Mouse (Mus musculus): Measurements from ENCODE around the gene Azin2.

Azin2 gene

GRCm38 (mm10) chr4:128962029-128962925 lies at the start of gene Azin2:
Gene Azin2 (minus strand): TSS chr4:128962442.
- peak; percentile 99 for DNase-seq

DNA sequence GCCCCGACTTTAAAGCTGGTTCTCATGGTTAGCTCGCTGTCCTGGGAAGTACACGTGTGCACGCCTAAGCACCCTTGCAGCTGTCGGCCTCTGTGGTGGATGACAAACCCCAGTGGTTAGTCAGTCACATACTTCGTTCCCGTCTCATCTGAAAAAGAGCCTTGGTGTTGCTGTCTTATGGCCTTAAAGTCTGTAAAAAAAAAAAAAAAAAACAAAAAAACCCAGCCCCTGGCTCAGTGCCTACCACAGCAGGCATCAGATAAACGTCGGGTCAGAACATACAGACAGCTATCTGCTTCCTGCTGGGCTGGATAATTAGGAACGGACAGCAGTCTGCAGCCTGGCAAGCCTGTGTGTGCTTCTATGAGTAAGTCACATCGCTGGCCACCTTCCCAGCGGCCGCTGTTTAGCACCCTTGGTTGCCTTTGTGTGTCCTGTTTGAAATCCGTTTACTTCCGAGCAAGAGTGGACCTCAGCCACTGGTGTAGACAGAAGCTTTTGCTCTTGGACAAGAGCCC lies 49.4 kb upstream of the Azin2 start:
- peak; percentile 78 to 88 for DNase-seq

DNA sequence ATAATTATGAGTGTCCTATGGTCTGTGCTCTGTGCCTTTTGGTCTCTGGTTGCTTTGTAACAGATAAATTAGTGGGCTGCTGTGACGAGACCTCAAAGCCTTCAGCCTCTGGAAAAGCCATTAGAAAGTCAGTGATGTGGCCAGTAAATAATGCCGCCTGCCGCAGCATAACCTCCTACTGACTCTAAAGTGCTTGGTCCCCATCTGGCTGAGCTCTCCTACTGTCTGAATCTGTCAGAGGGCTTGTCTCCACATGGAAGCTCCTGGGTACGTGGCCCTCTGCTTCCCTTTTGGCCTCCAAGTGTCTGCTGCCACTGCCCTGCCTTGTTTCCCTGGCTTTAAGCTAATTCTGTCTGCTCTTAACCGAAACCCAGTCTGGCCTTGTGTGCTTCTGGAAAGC lies 47.3 kb upstream of the Azin2 start:
- no peak for DNase-seq

DNA sequence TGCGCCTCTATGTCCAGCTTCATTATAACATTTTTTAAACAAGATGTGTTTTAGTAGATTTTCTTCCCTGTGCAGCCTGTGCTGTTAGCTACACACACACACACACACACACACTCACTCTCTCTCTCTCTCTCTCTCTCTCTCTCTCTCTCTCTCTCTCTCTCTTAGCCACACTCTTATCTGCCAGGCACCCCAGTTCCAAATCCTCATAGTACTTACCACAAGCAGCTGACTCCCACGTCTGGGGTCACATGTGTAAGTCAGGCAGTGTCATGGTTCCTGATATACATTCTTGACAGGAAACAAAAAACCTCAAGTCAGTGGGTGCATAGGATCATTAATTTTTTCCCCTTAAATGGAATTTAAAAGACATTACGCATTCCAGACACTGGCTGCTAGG lies 46.4 kb upstream of the Azin2 start:
- no peak for DNase-seq

DNA sequence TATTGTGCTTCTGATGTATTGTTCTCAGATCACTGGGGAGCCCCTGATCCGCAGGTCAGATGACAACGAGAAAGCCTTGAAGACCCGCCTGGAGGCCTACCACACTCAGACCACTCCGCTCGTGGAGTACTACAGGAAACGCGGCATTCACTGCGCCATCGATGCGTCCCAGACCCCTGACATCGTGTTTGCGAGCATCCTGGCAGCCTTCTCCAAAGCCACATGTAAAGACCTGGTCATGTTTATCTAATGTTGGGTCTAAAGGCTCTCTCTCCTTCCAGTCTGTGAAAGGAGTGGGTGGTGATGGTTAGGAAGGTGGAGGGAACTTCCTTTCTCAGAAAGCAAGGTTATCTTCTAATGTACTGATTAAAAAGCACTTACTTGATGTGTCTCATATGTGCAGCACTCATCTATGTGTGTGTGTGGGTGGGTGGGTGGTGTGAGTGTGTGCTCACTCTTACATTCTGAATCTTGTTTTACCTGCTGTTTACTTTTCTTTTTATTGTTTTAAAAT lies 45.8 kb upstream of the Azin2 start:
- no peak for DNase-seq

DNA sequence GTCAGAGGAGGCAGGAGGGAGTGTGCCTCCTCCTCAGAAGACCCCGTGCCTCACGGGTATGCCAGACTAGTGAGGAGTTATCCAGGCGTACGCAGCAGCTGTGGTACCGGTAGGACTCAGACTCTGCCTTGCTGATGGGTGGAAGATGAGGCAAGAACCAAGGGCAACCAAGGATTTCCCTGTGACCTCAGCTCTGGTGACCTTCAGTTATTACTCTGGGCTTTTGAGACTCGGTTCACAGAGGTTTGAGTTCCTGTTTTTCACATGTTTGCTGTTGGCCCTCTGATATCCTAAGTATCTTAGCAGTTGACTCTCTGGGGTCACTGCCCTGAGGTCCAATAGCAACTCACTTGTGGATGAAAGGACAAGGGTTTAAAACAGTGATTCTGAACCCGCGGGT lies 41.5 kb upstream of the Azin2 start:
- DNase-seq = no peak

DNA sequence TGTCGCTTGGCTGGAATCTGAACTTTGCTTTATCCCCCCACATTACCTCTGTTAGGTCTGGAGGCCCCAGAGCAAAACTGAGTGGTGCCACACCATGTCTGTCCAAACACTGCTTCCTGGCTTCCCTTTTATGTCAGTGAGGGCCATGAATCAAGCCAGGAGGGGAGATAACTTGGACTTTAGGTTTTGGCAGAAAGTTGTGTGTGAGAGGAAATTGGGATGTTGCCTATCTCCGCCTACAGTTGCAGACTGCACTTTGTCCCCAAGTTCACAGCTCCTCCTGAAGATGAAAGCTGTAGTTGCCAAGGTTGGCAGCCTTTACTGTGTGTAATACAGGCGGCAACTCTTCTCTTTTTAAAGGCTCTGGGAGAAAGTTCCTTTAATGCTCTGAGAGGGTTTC lies 38.5 kb upstream of the Azin2 start:
- DNase-seq = no peak

DNA sequence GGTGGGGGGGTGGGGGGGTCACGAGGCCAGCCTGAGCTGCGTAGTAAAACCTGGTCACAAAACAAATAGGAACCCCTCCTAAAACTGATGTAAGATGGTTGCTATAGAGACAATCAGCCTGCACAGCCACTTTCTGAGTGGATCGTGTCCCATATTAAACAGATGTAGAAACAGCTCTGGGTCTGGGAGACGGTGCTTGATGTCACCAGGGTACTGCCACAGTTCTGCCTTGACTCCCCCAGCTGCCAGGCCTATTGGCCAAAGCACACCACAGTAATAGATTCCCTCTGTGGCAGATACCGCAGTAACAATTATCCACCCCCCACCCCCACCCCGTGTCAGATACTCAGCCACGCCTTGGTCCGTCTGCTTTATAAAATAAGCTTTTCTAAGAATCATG lies 36.2 kb upstream of the Azin2 start:
- no peak for DNase-seq

DNA sequence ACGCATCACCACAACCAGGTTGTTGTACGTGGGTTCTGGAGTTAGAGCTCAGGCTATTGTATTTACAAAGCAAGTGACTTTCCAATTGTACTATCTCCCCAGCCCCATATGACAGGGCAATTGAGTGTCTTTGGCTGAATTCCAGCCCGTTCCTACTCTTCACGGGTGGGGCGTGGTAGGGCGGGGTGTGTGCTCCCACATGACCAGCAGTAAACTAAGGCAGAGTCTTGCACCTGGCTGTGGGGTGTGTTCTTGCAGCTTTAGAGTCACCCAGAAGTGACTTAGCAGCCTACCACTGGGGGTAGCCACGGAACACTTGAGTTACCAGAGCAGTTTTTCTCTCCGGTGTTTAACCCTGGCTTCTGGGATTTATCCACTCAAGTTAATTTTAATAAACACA lies 35.0 kb upstream of the Azin2 start:
- no peak for DNase-seq

DNA sequence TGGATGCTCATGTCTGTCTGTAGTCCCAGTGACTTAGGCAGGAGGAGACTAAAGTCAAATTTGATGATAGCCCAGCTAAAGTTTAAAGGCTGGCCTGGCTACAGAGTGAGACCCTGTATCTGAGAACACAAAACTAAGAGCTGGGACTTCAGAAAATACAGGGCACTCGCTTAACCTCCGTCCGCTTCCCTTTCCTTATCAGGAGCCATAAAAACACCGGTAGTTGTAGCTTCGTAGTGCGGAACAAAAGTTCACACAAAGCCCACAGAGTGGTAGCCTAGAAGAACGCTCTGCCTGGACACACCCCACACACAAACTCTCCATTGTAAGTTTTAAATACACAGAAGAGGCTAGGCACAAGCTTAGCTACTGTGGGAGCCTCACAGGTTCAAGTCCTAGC lies 33.0 kb upstream of the Azin2 start:
- no peak for DNase-seq

DNA sequence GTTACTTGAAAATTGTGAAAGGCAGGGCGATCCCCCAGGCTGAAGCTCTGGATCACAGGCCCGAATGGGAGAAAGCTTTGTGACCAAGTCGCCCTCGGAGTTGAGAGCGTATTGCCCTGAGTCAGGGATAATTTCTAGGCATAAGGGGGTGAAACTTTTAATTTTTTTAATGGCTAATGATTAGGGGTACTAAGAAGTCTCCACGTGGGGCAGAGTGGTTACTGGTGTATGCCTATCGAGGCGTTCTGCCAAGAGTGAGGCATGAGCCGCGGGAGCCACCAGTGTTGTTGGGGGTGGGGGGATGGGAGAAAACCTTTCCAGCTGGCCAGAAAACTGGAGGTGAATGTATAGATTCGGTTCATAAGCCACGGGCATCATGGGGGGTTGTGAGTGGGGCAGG lies 31.4 kb upstream of the Azin2 start:
- peak; percentile 51 to 52 for DNase-seq

- peak; percentile 96 to 97 for DNase-seq
Observed at GRCm38 (mm10) chr4:128993025-128993662, 30.9 kb upstream of the Azin2 start.

DNA sequence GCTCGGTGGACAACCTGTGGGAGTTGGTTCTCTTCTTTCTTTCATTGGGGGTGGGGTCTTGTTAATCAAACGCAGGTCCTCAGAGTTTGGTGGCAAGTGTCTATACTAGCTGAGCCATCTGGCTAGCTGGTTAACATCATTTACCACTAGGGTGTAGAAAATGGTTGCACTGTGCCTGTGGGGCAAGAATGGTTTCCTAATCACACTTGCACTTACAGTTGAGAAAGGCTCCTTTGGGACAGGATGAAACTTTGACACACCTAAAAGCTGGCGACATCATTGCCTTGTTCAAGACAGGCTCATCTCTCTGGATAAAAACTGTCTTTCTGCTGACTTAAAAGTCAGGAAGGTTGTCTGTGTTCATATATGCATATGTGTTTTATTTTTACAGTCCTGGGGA lies 29.9 kb upstream of the Azin2 start:
- no peak for DNase-seq

DNA sequence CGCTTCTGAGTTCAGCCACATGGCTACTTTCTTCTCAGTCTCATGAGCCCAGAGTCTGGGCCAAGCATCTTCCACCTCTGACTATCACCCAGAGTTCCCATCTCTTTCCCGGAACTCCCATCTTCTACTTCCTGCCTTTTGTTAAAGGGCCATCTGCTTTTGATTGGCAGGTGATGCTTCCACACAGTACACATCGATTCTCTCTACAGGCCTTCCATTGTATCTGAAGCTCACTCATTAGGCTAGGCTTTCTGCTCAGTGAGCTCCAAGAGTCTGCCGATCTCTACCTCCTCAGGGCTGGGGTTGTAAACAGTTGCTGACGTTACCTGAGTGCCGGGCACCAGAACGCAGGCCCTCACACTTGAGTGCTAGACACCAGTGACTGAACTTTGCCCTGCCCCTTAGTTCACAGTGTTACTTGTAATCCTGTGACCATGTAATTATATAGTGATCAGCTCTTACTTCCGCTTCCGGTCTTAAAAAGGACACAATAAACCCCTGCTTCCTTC lies 29.3 kb upstream of the Azin2 start, which contains the start of gene Ak2:
Gene Ak2, plus strand, starts transcription at position 459 of the 509 bp plus-strand sequence.
- DNase-seq = no peak

- DNase-seq = no peak
Observed at GRCm38 (mm10) chr4:128989678-128990077, 27.4 kb upstream of the Azin2 start.

GRCm38 (mm10) chr4:128988911-128989310 lies 26.7 kb upstream of the Azin2 start:
- DNase-seq = no peak

DNA sequence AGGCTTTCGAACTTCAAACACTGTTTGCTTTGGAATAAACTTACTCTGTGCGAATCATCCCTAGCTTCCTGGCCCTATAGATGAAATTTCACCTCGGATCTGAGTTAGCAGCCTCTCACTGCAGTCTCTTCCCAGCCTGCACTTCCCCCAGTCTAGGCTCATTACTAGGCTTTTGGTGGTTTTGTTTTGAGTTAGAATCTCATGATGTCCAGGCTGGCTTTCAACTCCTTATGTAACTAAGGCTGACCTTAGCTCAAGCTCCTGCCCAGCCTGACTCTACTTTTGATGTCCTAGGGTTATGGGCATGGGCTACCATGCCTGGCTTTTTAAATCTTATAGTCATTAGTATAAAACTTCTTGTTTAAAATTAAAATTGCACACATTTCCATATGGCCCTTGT lies 22.4 kb upstream of the Azin2 start:
- no peak for DNase-seq

DNA sequence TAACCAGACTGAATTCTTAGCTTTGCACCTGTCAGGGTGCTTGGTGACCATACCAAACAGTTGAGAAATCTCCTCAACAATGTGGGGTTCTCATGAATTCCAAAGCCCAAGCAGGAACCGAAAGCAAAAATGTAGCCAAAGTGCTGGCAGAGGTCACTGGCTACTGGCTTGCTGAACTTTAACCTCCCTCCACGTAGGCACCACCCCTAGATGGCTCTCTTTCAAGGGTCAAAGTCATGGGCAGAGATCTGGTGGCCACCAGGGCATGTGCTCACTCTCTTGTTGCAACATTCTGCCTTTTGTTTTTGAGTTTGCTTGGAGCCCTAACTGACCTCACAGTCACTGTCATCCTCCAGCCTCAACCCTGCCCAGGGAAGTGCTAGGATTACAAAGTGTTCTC lies 21.4 kb upstream of the Azin2 start:
- DNase-seq = no peak

GRCm38 (mm10) chr4:128983151-128983550 lies 20.9 kb upstream of the Azin2 start:
- DNase-seq = no peak

GRCm38 (mm10) chr4:128981833-128982180 lies 19.6 kb upstream of the Azin2 start:
- DNase-seq = no peak

DNA sequence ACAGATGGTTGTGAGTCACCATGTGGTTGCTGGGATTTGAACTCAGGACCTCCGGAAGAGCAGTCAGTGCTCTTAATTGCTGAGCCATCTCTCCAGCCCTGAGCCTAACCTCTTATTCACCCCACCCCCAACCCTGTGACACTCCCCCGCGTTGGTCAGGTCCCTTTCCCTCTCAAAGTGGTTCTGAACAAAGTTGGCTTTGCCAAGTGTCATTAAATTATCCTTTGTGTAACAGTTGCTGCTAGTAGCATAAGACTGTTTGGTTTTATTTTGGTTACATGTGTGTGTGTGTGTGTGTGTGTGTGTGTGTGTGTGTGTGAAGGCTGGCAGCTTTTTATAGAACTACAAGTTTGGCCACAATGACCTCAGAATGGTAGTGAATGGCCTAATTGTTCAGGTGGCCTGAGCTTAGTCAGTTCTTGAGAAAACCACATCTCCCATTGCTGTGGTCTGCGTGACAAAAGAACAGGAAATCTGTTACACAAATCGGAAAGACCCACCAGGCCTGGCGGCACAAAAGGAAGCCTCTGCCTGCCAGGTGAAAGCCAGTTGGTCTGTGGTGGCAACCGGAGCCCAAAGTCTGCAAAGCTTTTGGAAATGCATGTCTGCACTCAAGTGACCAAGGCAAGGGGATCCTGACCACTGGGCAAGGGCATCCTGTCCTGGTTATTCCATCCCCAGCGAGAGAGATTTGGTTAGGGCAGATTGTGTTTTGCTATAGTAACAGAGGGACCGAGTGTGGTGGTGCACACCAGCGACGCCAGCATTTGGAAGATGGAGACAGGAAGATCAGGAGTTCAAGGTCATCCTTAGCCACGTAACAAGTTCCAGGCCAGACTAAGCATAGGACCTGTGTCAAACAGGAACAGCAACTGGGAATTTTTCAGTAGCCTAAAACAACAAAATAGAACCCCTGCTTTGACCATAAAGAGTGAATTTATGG lies 18.9 kb upstream of the Azin2 start:
- DNase-seq = no peak

DNA sequence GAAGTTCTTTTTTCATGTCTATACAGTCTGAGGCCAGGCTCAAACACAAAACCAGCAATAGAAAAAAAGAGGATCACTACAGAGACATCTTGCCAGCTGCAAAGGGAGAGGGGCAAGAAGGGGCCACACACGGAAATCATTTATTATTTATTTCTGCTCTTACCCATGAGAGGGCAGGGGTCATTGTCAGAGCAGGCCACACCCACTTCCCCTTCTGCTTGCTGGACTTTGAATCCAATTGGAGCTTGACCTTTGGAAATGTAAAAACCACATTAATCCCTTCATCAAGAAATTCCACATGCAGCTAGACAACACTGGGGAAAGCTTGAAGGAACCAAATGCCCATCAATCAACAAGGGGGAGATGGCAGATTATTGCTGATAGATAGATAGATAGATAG lies 16.4 kb upstream of the Azin2 start:
- no peak for DNase-seq

GRCm38 (mm10) chr4:128977217-128977616 lies 15.0 kb upstream of the Azin2 start:
- no peak for DNase-seq

Data from cerebellum, postnatal 10 days (tissue).